Mouse (Mus musculus): ENCODE results near the gene Vmn1r192.
"Not testable (repeated sequence)": the region's sequence is repeated elsewhere in the genome, so short reads cannot be mapped to it uniquely, and the experiment has no call there.

Gene Vmn1r192

DNA sequence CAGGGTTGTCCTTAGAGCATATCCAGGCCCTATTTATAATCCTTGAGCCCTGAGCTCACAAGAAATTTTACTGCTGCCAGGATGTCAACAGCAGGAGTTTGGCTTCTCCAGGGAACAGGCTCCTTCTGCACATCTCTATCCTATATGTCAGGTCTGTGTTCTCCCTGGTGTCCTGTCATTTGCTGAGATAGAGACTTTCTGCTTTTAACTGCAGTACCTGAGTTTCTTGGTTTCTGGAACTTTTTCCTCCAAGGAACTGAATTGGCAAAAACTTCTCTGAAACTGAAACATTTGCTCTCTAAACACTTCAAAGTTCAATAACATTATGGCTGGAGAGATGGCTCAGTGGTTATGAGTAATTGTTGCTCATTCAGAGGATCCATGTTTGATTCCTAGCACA is at the start of gene Vmn1r192:
Gene Vmn1r192 (minus strand): TSS at position 101 of the 400 bp plus-strand sequence.
- DNase-seq (ENCODE audit: low read depth): no peak

- not testable (repeated sequence) for DNase-seq (ENCODE audit: low read depth)
Observed at GRCm38 (mm10) chr13:22223060-22223459, 32.1 kb upstream of the Vmn1r192 start, which contains the start of gene Vmn1r193. TSS of gene Vmn1r193 (minus strand) at chr13:22223160.

DNA sequence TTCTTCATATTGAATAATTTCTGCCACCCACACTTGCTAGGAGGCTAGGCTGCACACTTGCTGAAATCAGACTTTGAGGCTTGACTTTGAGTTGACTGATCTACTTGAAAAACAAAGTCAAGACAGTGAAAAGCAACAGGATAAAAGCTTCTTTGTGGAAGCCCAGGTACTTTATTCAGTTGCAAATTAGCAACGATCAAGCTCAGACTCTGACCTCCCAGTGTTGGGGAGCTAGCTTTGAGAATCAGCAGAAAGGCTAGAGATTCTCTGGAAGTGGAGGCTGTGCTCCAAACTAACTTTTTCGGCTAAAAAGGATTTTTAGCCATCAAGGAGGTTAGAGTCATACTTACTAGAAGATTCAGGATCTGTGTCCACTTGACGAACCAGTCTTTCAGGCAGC is 1.8 kb upstream of the Vmn1r192 start:
- DNase-seq (ENCODE audit: low read depth): not testable (repeated sequence)

- DNase-seq (ENCODE audit: low read depth): no peak
Observed at GRCm38 (mm10) chr13:22190385-22190784, 556 bp downstream of the Vmn1r192 start.

- no peak for DNase-seq (ENCODE audit: low read depth)
Observed at GRCm38 (mm10) chr13:22189313-22189712, 1.6 kb downstream of the Vmn1r192 start.

DNA sequence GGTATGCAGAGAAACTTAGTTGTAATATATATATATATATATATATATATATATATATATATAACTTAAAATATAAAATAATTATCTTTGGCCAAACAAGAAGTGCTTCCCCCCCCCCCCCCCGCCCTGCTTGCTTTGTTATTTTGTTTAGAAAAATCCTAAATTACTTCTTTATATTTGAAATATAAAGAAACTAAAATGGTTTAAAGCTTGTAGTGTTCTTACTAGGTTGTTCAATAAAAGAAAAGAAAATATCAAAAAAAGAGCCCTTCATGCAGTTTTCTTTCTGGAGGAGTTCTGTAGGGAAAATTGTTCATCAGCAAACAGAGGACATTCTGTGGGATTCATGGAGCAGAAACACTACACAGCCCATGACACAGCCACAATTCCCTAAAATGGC is 7.1 kb downstream of the Vmn1r192 start, which contains the start of gene Vmn1r191:
Gene Vmn1r191 (minus strand): TSS at position 101 of the 400 bp plus-strand sequence.
- DNase-seq (ENCODE audit: low read depth): no peak

GRCm38 (mm10) chr13:22168416-22168815 is 22.5 kb downstream of the Vmn1r192 start:
- DNase-seq (ENCODE audit: low read depth): no peak

- not testable (repeated sequence) for DNase-seq (ENCODE audit: low read depth)
Observed at GRCm38 (mm10) chr13:22136495-22137293, 54.2 kb downstream of the Vmn1r192 start.
